Comparison of ENCODE assay signal across 7 mouse cellular contexts in the genomic region with DNA sequence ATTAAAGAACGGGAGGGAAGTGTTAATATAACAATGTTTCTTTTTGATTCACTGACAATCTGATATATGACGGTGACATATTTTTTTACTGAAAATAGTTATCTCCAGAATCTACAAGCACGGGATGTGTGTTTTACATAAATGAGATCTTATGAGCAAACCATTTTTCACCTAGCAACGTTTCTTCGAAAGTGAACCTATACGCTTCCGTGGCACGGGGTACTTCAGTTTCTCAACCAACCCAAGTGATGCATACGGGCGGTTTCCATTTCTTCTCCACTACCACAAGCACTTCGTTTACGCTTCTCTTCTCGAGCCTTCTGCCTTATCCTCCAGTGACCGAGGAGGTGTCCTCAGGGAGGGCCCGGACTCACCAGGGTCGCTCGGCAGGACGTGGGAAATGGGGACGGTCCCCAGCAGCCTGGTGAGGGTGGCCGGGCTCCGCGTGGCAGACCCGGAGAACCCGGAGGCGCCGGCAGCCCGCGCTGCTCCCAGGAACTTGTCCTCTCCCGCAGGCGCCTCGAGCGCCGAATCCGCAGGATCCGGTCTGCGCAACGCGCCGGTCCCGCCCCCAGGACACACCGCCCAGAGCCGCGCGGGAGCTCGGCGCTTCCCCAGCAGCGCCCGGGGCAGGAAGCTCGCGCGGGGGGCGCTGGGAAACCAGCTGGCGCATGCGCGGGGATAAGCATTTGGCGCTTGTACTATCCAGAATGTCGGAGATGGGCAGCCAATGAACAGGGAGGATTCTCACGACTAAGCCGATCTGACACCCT. TPM values are rescaled to one million over a fixed set of nuclear protein-coding genes. Genes with fewer than 3 reads are reported as not detected.
A peak's percentile ranks its signal among the peaks of the same experiment; 100 is the strongest.
DNase-seq lines count a peak whose midpoint lies in the region; ATAC-seq and TF ChIP-seq lines count a peak whose summit lies in the region.

Gene Zfp213, minus strand, starts transcription at position 644 of the 773 bp plus-strand sequence.

- H3K4me1 ChIP-seq in embryonic facial prominence, embryonic 11.5 days (ENCODE audit: control insufficient read depth, insufficient read depth, low read length): no peaks in the 10 kb centered on the region
- H3K4me1 ChIP-seq in kidney, adult 2 months (ENCODE audit: control insufficient read depth, insufficient read depth, low read length): no peaks in the 10 kb centered on the region; the same call in 1 of the 2 replicates
- H3K4me1 ChIP-seq in limb, embryonic 12.5 days (replicated peaks): peaks cover 13% of the 10 kb centered on the region
- peaks cover 17% of the 10 kb centered on the region for H3K4me1 ChIP-seq in midbrain, embryonic 15.5 days
- H3K4me1 ChIP-seq in spleen, adult 2 months (ENCODE audit: control insufficient read depth, insufficient read depth, insufficient read length): peaks cover 6% of the 10 kb centered on the region; the same call in 1 of the 2 replicates

- H3K27ac ChIP-seq in embryonic facial prominence, embryonic 11.5 days (replicated peaks; ENCODE audit: low read depth, low read length): peak within 1 kb of the TSS; percentile 92
- peak within 1 kb of the TSS; percentile 65 for H3K27ac ChIP-seq in kidney, adult 2 months (ENCODE audit: insufficient read depth, low read depth, low read length)
- peak within 1 kb of the TSS; percentile 93 for H3K27ac ChIP-seq in limb, embryonic 12.5 days
- H3K27ac ChIP-seq in midbrain, embryonic 15.5 days: peak within 1 kb of the TSS; percentile 92
- peak within 1 kb of the TSS; percentile 93 for H3K27ac ChIP-seq in spleen, adult 2 months (ENCODE audit: insufficient read depth, low read length)

- peak; percentile 81 for TF ChIP-seq POLR2A in kidney, adult 2 months (IDR thresholded peaks at IDR 0.05; ENCODE audit: low read depth, low read length)
- peak; percentile 74 for TF ChIP-seq POLR2A in spleen, adult 2 months (IDR thresholded peaks at IDR 0.05; ENCODE audit: low read depth, low read length)

- ATAC-seq in embryonic facial prominence, embryonic 11.5 days (replicated peaks; ENCODE audit: insufficient number of reproducible peaks, low FRiP score, low TSS enrichment, low read depth): peak; percentile 95
- peak; percentile 92 for ATAC-seq in limb, embryonic 12.5 days (ENCODE audit: insufficient number of reproducible peaks, insufficient read depth, low FRiP score, low TSS enrichment, low read depth)
- ATAC-seq in midbrain, embryonic 15.5 days (replicated peaks): peak; percentile 95

- no peak for TF ChIP-seq CTCF in kidney, adult 2 months (conservative IDR thresholded peaks at IDR 0.05; ENCODE audit: insufficient read depth, insufficient read length, low read depth, low read length)
- no peak for TF ChIP-seq CTCF in spleen, adult 2 months (IDR thresholded peaks at IDR 0.05; ENCODE audit: extremely low read depth, insufficient read depth, insufficient read length, insufficient replicate concordance)

- H3K27me3 ChIP-seq in embryonic facial prominence, embryonic 11.5 days (ENCODE audit: control insufficient read depth, insufficient read depth, low read length): no peaks in the 10 kb centered on the region
- H3K27me3 ChIP-seq in kidney, adult 2 months (replicated peaks; ENCODE audit: control insufficient read depth, insufficient read depth, low read length): no peaks in the 10 kb centered on the region
- no peaks in the 10 kb centered on the region for H3K27me3 ChIP-seq in limb, embryonic 12.5 days
- no peaks in the 10 kb centered on the region for H3K27me3 ChIP-seq in midbrain, embryonic 15.5 days (replicated peaks)
- H3K27me3 ChIP-seq in spleen, adult 2 months (ENCODE audit: control insufficient read depth, insufficient read depth, low read length): no peaks in the 10 kb centered on the region

- WGBS in embryonic facial prominence, embryonic 11.5 days: 2% methylated on average over 59 of the region's 59 CpGs
- under 1% methylated on average over 59 of the region's 59 CpGs for WGBS in kidney, adult 2 months
- under 1% methylated on average over 59 of the region's 59 CpGs for WGBS in limb, embryonic 12.5 days
- 1% methylated on average over 59 of the region's 59 CpGs for WGBS in midbrain, embryonic 15.5 days
- under 1% methylated on average over 59 of the region's 59 CpGs for WGBS in spleen, adult 2 months

- peak within 1 kb of the TSS; percentile 87 for H3K9ac ChIP-seq in embryonic facial prominence, embryonic 11.5 days (replicated peaks; ENCODE audit: low read length)
- H3K9ac ChIP-seq in limb, embryonic 12.5 days (replicated peaks): peak within 1 kb of the TSS; percentile 89
- peak within 1 kb of the TSS; percentile 87 for H3K9ac ChIP-seq in midbrain, embryonic 15.5 days

- H3K36me3 ChIP-seq in embryonic facial prominence, embryonic 11.5 days (replicated peaks; ENCODE audit: control insufficient read depth, insufficient read depth, low read depth, low read length): no peaks in the 10 kb centered on the region; the same call in 1 of the 2 replicates
- H3K36me3 ChIP-seq in kidney, adult 2 months (ENCODE audit: control insufficient read depth, insufficient read depth, low read length): no peaks in the 10 kb centered on the region
- peaks cover 32% of the 10 kb centered on the region for H3K36me3 ChIP-seq in limb, embryonic 12.5 days
- peaks cover 12% of the 10 kb centered on the region for H3K36me3 ChIP-seq in midbrain, embryonic 15.5 days (replicated peaks)
- H3K36me3 ChIP-seq in spleen, adult 2 months (ENCODE audit: control insufficient read depth, insufficient read depth, low read length): peaks cover 12% of the 10 kb centered on the region

- H3K4me2 ChIP-seq in embryonic facial prominence, embryonic 11.5 days (ENCODE audit: low read depth, low read length): peak within 1 kb of the TSS; percentile 65
- peak within 1 kb of the TSS; percentile 57 for H3K4me2 ChIP-seq in limb, embryonic 12.5 days
- peak within 1 kb of the TSS; percentile 82 for H3K4me2 ChIP-seq in midbrain, embryonic 15.5 days

- DNase-seq in adrenal gland, postnatal 14 days: peak; percentile 98
- peak; percentile 97 for DNase-seq in embryonic facial prominence, embryonic 11.5 days (ENCODE audit: low spot score)
- peak; percentile 100 for DNase-seq in heart, adult 11 months
- DNase-seq in kidney, adult 2 months: peak; percentile 97
- DNase-seq in spleen, adult 2 months (ENCODE audit: low read depth in 1 of 2, low spot score in 2 of 2): peak; percentile 83 to 93

- no peaks in the 10 kb centered on the region for H3K9me3 ChIP-seq in embryonic facial prominence, embryonic 11.5 days (replicated peaks; ENCODE audit: control insufficient read depth, low read length)
- no peaks in the 10 kb centered on the region for H3K9me3 ChIP-seq in limb, embryonic 12.5 days
- no peaks in the 10 kb centered on the region for H3K9me3 ChIP-seq in midbrain, embryonic 15.5 days

- peak within 1 kb of the TSS; percentile 69 for H3K4me3 ChIP-seq in embryonic facial prominence, embryonic 11.5 days (ENCODE audit: low read depth, low read length)
- H3K4me3 ChIP-seq in kidney, adult 2 months (ENCODE audit: insufficient read depth, low read depth, low read length): peak within 1 kb of the TSS; percentile 59
- H3K4me3 ChIP-seq in limb, embryonic 12.5 days (replicated peaks): peak within 1 kb of the TSS; percentile 78
- peak within 1 kb of the TSS; percentile 87 for H3K4me3 ChIP-seq in midbrain, embryonic 15.5 days
- peak within 1 kb of the TSS; percentile 73 for H3K4me3 ChIP-seq in spleen, adult 2 months (ENCODE audit: extremely low read depth, insufficient read depth, insufficient read length)

RNA-seq across cellular contexts. Expression of gene Zfp213, which starts in this region (rescaled TPM):
- total RNA-seq in adrenal gland, postnatal 14 days (2021): 9.2 and 9.9 TPM in 2 replicates
- 18.2 and 19.6 TPM in 2 replicates for polyA plus RNA-seq in embryonic facial prominence, embryonic 11.5 days (2014; fragmentation: Nextera tagmentation; extraction: Ambion mirVana)
- polyA plus RNA-seq in kidney, adult 2 months (2012; rRNA removed): 12.0 and 14.9 TPM in 2 replicates
- 24.7 and 26.6 TPM in 2 replicates for polyA plus RNA-seq in limb, embryonic 12.5 days (2016; fragmentation: Nextera tagmentation; extraction: Ambion mirVana)
- 19.4 and 19.7 TPM in 2 replicates for polyA plus RNA-seq in midbrain, embryonic 15.5 days (2015; fragmentation: Nextera tagmentation; extraction: Ambion mirVana)
- 11.8 and 17.2 TPM in 2 replicates for polyA plus RNA-seq in spleen, adult 2 months (2012; rRNA removed)

Comparison
In these comparisons a context has a peak if more than half of its experiments do, and no peak if none do; other contexts are left out.
1. Peak in every context shown above with its lines: DNase-seq, ATAC-seq, H3K4me3 ChIP-seq and H3K27ac ChIP-seq.